Mouse (Mus musculus): Measurements from ENCODE around the gene Klk6. TPM values are rescaled to one million over a fixed set of nuclear protein-coding genes. Genes with fewer than 3 reads are reported as not detected.

Gene Klk6
- polyA plus RNA-seq (2012; rRNA removed; ENCODE audit: low replicate concordance): not detected in 2 replicates

DNA sequence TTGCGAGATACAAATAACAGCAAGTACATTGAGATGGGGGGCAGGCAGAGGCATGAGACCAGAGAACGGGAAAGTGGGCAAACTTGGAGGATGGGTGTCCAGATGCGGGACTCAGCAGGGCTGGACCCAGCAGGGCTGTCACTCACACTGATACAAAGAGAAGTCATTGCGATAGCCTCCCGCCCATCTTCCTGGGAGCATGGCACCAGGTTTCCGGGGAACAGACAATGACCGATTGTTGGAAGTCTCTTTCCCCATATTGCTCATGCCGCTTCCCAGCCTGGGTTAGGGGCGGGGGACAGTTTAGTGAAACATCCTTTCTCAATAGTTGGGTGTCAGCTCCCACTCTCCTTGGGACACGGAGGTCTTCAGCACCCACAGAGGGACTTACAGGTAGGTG, at the start of gene Klk6:
Klk6 (plus strand) TSS at position 301 of the 400 bp plus-strand sequence.

DNA sequence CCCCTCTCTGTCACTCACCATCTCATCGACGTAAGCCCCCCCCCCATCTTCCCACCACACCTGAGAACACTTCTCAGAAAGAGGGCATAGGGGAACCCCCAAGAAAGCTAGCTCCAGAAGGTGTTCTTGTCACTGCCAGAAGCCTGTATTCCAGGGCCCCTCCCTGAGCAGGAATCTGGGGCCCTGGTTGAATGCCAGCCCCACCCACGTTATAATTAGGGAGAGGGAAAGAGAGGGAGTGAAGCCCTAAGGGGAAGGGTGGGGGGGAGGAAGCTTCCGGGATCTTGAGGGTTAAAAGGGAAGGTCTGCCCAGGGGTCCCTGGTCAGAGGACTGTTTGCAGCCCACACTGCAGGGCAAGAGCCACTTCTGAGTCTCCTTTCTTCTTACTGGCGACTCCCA, 43.6 kb upstream of the Klk6 start, which contains the start of gene Klk10:
Klk10 (plus strand) TSS at position 290 of the 400 bp plus-strand sequence.

DNA sequence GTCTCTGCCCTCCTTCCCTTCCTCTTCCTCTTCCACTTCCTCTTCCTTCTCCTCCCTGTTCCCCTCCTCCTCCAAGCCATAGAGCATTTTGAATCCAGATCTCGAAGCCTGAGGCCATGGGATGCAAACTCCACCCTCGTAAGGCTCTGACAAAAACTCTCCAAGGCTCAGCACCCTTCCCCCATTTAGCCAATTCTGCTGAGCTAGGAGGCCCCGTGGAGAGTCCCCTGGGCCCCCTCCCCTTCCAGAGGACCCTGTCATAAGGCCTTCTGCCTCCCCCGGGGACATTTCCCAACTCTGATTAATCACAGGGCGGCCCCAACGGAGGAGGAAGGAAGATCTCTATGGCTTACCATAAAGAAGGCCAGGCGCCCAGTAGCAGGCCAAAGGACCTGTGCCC, 32.7 kb upstream of the Klk6 start, which contains the start of gene Klk9:
Klk9 (plus strand) TSS at position 301 of the 400 bp plus-strand sequence.

DNA sequence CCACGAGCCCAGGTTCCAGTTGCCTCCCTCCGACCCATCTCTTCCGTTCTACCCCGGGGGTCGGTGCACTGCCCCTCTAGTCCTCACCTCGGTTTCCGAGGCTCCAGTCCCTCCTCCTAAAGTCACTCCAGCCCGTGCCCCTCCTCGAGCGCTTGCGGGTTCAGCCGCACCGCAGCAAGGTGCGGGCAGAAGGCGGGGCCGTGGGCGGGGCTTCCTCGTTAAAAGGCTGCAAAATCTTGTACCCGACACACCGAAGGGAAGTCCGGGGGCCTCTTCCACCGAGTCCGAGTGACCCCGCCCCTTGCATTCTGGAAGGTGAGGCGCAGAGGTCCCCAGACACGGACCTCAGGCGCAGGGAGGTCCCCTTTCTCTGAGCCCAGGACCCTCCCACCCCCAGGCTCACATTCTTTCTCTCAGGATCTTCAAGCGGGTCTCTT, 26.9 kb upstream of the Klk6 start, which contains the start of gene Klk8:
Klk8 (plus strand) TSS at position 245 of the 437 bp plus-strand sequence.

DNA sequence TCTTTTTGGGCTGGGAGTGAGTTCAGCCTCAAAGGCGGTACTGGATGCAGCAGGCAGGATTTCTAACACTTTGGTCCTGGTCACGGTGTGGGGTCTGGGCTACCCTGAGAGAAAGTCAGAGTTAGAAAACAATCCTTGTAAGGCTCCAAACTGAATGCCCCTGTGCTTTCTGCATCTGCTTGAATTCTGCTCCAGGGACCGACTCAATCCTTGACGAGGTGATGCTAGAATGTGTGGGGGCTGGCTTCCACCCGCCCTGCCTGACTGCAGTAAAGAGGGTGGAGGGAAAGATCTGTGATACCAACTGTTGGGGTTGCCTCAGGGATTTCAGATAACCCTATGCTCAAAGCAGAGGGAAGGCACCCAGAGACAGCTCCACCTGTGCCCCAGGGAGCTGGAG, 13.3 kb upstream of the Klk6 start, which contains the start of gene Klk7:
Klk7 (plus strand) TSS at position 301 of the 400 bp plus-strand sequence.

DNA sequence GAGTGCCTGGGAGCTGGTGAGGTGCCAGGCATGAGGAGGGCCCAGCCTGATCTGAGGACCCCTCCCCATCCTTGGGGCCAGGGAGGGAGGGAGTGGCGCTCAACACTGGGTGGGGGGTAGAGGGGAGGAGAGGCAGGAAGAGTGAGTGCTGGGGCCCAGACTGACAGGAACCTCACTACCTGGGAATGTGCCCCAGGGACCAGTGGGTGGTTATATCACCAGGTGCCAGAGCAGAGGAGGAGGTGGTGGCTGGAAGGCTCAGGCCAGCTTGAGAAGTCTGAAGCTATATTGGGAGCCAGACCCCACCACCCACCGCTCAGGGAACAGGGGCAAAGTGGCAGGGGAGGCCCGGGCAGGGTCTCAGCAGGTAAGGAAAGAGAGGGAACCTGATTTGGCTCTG, 17.4 kb downstream of the Klk6 start, which contains the start of gene Klk5:
Klk5 (plus strand) TSS at position 271 of the 400 bp plus-strand sequence.

DNA sequence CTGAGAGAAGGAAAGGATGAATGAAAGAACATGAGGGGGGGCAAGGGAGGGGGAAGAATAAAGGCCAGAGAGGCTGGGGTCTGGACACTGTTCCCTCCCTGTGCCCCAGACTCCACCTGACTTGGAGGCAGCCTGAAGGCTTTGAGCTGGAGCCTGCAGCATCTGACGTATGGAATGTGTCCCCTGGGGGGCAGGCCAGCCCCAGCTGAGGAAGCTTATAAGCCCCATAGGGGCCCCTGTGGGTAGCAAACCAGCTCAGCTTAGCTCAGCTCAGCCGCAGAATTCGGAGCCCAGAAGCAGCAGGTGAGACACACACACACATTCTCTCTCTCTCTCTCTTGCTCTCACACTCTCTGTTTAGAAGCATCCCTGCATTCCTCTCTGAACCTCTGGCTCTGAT, 56.6 kb downstream of the Klk6 start, which contains the start of gene Klk4:
Klk4 (plus strand) TSS at position 249 of the 400 bp plus-strand sequence.

Other genes starting within 250 kb of the Klk6 start
- 0.14 and 0.43 TPM in 2 replicates for gene Zfp719, start 244.9 kb upstream of the Klk6 start, polyA plus RNA-seq (2012; rRNA removed; ENCODE audit: low replicate concordance)
- gene Zfp819, start 217.3 kb upstream of the Klk6 start, polyA plus RNA-seq (2012; rRNA removed; ENCODE audit: low replicate concordance): 0.22 TPM in 1 of 2 replicates, not detected in the other
- 46.9 and 47.2 TPM in 2 replicates for gene Ceacam18, start 189.8 kb upstream of the Klk6 start, polyA plus RNA-seq (2012; rRNA removed; ENCODE audit: low replicate concordance)
- 2.9 and 5.0 TPM in 2 replicates for gene Siglece, start 164.3 kb upstream of the Klk6 start, polyA plus RNA-seq (2012; rRNA removed; ENCODE audit: low replicate concordance)
- gene Ctu1, start 152.5 kb upstream of the Klk6 start, polyA plus RNA-seq (2012; rRNA removed; ENCODE audit: low replicate concordance): 7.8 and 10.7 TPM in 2 replicates
- 0.08 and 0.09 TPM in 2 replicates for gene Klk14, start 134.1 kb upstream of the Klk6 start, polyA plus RNA-seq (2012; rRNA removed; ENCODE audit: low replicate concordance)
- gene Klk13, start 111.9 kb upstream of the Klk6 start, polyA plus RNA-seq (2012; rRNA removed; ENCODE audit: low replicate concordance): not detected in 2 replicates
- not detected in 2 replicates for gene Klk12, start 55.6 kb upstream of the Klk6 start, polyA plus RNA-seq (2012; rRNA removed; ENCODE audit: low replicate concordance)
- 0.21 TPM in 1 of 2 replicates, not detected in the other for gene Klk11, start 49.9 kb upstream of the Klk6 start, polyA plus RNA-seq (2012; rRNA removed; ENCODE audit: low replicate concordance)
- gene Klk10, start 43.5 kb upstream of the Klk6 start, polyA plus RNA-seq (2012; rRNA removed; ENCODE audit: low replicate concordance): 0.28 and 0.37 TPM in 2 replicates
- gene Klk9, start 32.6 kb upstream of the Klk6 start, polyA plus RNA-seq (2012; rRNA removed; ENCODE audit: low replicate concordance): not detected in 2 replicates
- gene Klk8, start 26.9 kb upstream of the Klk6 start, polyA plus RNA-seq (2012; rRNA removed; ENCODE audit: low replicate concordance): 1.2 and 2.8 TPM in 2 replicates
- gene Klk7, start 13.2 kb upstream of the Klk6 start, polyA plus RNA-seq (2012; rRNA removed; ENCODE audit: low replicate concordance): not detected in 2 replicates
- not detected in 2 replicates for gene Klk5, start 17.5 kb downstream of the Klk6 start, polyA plus RNA-seq (2012; rRNA removed; ENCODE audit: low replicate concordance)
- not detected in 2 replicates for gene Klk4, start 56.7 kb downstream of the Klk6 start, polyA plus RNA-seq (2012; rRNA removed; ENCODE audit: low replicate concordance)
- gene Klk15, start 109.2 kb downstream of the Klk6 start, polyA plus RNA-seq (2012; rRNA removed; ENCODE audit: low replicate concordance): not detected in 2 replicates
- gene Klk1b8, start 126.2 kb downstream of the Klk6 start, polyA plus RNA-seq (2012; rRNA removed; ENCODE audit: low replicate concordance): not detected in 2 replicates
- gene Klk1b1, start 142.3 kb downstream of the Klk6 start, polyA plus RNA-seq (2012; rRNA removed; ENCODE audit: low replicate concordance): not detected in 2 replicates
- not detected in 2 replicates for gene Klk1b9, start 151.6 kb downstream of the Klk6 start, polyA plus RNA-seq (2012; rRNA removed; ENCODE audit: low replicate concordance)
- gene Klk1b11, start 171.4 kb downstream of the Klk6 start, polyA plus RNA-seq (2012; rRNA removed; ENCODE audit: low replicate concordance): 0.49 TPM in 1 of 2 replicates, not detected in the other
- gene Klk1b26, start 187.7 kb downstream of the Klk6 start, polyA plus RNA-seq (2012; rRNA removed; ENCODE audit: low replicate concordance): not detected in 2 replicates
- 0.14 and 0.25 TPM in 2 replicates for gene Klk1b27, start 227.8 kb downstream of the Klk6 start, polyA plus RNA-seq (2012; rRNA removed; ENCODE audit: low replicate concordance)

Measured in duodenum, adult 2 months (tissue).